Mouse (Mus musculus): ENCODE results near the gene Zfp598.

Zfp598 gene

GRCm38 (mm10) chr17:24669545-24670245 lies at the start of gene Zfp598:
Zfp598 (plus strand) TSS chr17:24669687.
- DNase-seq (ENCODE audit: low spot score in 2 of 2): peak; percentile 90 to 97

- no peak for DNase-seq (ENCODE audit: low spot score in 2 of 2)
Observed at GRCm38 (mm10) chr17:24625472-24625871, 44.0 kb upstream of the Zfp598 start.

GRCm38 (mm10) chr17:24628646-24629045 lies 40.8 kb upstream of the Zfp598 start:
- peak; percentile 37 to 74 for DNase-seq (ENCODE audit: low spot score in 2 of 2)

- no peak for DNase-seq (ENCODE audit: low spot score in 2 of 2)
Observed at GRCm38 (mm10) chr17:24630072-24630471, 39.4 kb upstream of the Zfp598 start.

- DNase-seq (ENCODE audit: low spot score in 2 of 2): peak; percentile 86 to 91
Observed at GRCm38 (mm10) chr17:24632167-24632812, 37.2 kb upstream of the Zfp598 start, which contains the start of the genes Tsc2 and Nthl1. Tsc2 (minus strand) TSS chr17:24632630. Nthl1 (plus strand) TSS chr17:24632680.

GRCm38 (mm10) chr17:24632813-24633449 lies 36.6 kb upstream of the Zfp598 start:
- no peak for DNase-seq (ENCODE audit: low spot score in 2 of 2)

- no peak for DNase-seq (ENCODE audit: low spot score in 2 of 2)
Observed at GRCm38 (mm10) chr17:24633831-24634230, 35.7 kb upstream of the Zfp598 start.

GRCm38 (mm10) chr17:24635024-24635423 lies 34.5 kb upstream of the Zfp598 start:
- no peak for DNase-seq (ENCODE audit: low spot score in 2 of 2)

GRCm38 (mm10) chr17:24635694-24636093 lies 33.8 kb upstream of the Zfp598 start:
- no peak for DNase-seq (ENCODE audit: low spot score in 2 of 2)

- no peak for DNase-seq (ENCODE audit: low spot score in 2 of 2)
Observed at GRCm38 (mm10) chr17:24636781-24637481, 32.6 kb upstream of the Zfp598 start.

GRCm38 (mm10) chr17:24638214-24638613 lies 31.3 kb upstream of the Zfp598 start:
- DNase-seq (ENCODE audit: low spot score in 2 of 2): no peak

- no peak for DNase-seq (ENCODE audit: low spot score in 2 of 2)
Observed at GRCm38 (mm10) chr17:24638840-24639239, 30.6 kb upstream of the Zfp598 start.

- DNase-seq (ENCODE audit: low spot score in 2 of 2): no peak
Observed at GRCm38 (mm10) chr17:24639571-24639988, 29.9 kb upstream of the Zfp598 start.

- no peak for DNase-seq (ENCODE audit: low spot score in 2 of 2)
Observed at GRCm38 (mm10) chr17:24640119-24640518, 29.4 kb upstream of the Zfp598 start.

GRCm38 (mm10) chr17:24640581-24640980 lies 28.9 kb upstream of the Zfp598 start:
- DNase-seq (ENCODE audit: low spot score in 2 of 2): no peak

- DNase-seq (ENCODE audit: low spot score in 2 of 2): no peak
Observed at GRCm38 (mm10) chr17:24641944-24642343, 27.5 kb upstream of the Zfp598 start.

- no peak for DNase-seq (ENCODE audit: low spot score in 2 of 2)
Observed at GRCm38 (mm10) chr17:24642791-24643343, 26.6 kb upstream of the Zfp598 start.

- DNase-seq (ENCODE audit: low spot score in 2 of 2): no peak
Observed at GRCm38 (mm10) chr17:24644030-24644715, 25.3 kb upstream of the Zfp598 start.

GRCm38 (mm10) chr17:24644875-24645721 lies 24.4 kb upstream of the Zfp598 start:
- DNase-seq (ENCODE audit: low spot score in 2 of 2): no peak

GRCm38 (mm10) chr17:24645916-24646315 lies 23.6 kb upstream of the Zfp598 start:
- no peak for DNase-seq (ENCODE audit: low spot score in 2 of 2)

All from thymus, postnatal 10 days (tissue).